Mouse (Mus musculus) brain, embryonic 14.5 days (tissue): ENCODE measurements around the gene Ube2n.

ENCODE experiments used
- CTCF ChIP-seq: fragments of 200-500 bp; IDR thresholded peaks from 2 replicates; pipeline ENCODE4 v1.5.1; 2012; ENCODE audit warnings: inconsistent platforms, mild to moderate bottlenecking, moderate library complexity, borderline replicate concordance; ENCODE audit not compliant: insufficient read depth, insufficient read length; ENCODE audit errors: extremely low read depth
- POLR2A ChIP-seq: fragments of 200-500 bp; IDR thresholded peaks from 2 replicates; pipeline ENCODE4 v1.6.1; 2012; ENCODE audit warnings: mild to moderate bottlenecking, inconsistent platforms, borderline replicate concordance; ENCODE audit not compliant: poor library complexity, insufficient read depth, insufficient read length, severe bottlenecking; ENCODE audit errors: extremely low read depth

DNA sequence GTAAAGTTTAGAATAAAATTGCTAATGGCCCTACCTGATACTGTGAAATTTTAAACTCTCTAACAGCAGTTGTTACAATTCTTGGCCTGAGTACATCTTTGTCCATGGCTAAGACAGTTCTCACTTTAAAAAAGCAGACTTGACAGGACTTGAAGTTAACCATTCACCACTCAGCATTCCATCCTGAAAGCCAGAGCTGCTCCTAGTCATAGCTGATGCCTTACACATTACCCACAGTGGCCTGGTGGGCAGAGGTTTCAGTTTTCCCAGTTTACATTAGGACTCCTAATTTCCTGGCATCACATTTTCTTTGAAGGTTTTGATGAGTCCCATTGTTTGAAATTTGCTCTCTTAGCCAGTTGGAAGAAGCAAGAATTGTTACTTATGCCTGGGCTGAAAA, 29.1 kb downstream of the Ube2n start:
- TF ChIP-seq CTCF (no peak), POLR2A (no peak)
